Mouse (Mus musculus) MN1 (cell line): ENCODE data around the gene Sec24c.

ENCODE experiments used
- DNase-seq: peaks from one replicate; pipeline ENCODE4 v3.0.0-alpha.2; 2016; ENCODE audit warnings: low spot score

Gene Sec24c

DNA sequence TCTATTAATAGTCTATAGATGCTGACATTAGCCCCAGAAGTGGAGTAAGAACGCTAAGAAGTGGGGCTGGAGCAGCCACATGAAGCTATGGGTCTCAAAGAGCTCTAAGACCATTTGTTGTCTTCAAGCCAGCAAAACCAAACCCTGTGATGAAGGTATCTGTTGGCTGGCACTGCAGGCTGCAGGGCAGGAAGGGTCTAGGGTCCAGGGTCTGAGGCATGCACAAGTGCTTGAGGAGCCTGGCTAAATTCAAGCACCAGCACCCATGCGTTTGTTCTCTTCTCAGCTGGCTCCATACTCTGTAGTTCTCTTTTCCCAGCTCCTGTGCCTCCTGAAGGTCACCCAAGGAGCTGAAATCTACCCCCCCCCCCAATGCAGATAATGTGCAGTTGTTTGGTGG, 60.9 kb downstream of the Sec24c start:
- no peak for DNase-seq

DNA sequence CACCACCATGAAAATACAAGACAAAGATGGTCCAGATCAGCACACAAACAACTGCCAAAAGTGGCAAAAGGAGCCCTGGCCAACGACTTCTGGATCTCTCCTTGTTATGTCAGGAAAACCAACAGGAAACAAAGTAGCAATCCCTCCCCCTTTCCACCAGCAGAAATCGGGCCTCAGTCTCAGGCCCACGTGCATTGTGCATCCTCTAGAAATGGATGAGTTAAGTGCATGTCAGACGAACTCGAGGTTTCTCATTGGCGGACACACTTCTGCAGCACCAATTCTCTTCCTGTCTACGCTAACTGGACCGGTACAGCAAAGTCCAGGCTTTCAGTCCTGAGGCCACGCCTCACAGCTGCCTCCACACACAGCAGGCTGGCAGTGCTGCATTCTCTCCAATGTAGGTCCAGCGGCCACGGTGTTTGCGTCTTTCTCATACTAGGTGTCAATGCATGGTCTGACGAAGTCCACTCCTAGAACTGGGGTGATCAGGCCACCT, 61.8 kb downstream of the Sec24c start:
- DNase-seq, result no peak

DNA sequence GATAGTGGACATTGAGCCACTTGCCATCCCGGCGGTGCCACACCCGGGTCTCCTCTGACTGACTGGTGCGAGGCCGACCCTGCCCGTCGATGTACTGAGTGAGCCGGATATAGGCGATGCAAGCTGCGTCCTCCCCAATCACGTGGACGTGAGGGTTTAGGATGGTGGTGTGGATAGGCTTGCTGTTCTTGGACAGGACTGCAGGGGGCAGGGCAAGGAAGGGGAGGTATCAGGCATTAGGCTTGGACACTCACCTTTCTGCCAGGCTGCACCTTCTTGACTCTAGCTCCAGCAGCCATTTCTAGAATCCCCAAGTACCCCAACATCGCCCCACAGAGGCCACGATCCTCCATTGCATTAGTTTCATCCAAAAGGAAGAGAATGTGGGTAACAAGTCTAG, 63.2 kb downstream of the Sec24c start:
- peak; percentile 44 for DNase-seq

DNA sequence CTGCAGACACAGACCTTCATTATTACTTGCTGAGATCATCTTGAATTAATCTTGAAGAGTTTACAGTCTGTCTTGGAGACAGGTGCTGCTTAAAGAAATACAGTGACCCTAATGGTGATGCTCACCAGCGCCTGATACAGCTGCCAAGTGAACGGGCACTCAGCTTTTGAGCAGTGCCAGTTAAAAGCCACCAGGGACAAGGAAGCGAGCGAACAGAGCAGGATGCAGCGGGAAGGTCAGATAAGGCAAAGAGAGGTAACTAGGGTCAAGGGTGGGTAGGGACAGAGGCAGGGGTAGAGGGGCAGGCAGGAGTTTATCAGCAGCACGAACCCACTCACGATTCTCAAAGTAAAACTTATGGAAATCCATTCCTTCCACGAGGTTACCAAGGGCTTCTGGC, 64.4 kb downstream of the Sec24c start:
- DNase-seq, result peak; percentile 39

DNA sequence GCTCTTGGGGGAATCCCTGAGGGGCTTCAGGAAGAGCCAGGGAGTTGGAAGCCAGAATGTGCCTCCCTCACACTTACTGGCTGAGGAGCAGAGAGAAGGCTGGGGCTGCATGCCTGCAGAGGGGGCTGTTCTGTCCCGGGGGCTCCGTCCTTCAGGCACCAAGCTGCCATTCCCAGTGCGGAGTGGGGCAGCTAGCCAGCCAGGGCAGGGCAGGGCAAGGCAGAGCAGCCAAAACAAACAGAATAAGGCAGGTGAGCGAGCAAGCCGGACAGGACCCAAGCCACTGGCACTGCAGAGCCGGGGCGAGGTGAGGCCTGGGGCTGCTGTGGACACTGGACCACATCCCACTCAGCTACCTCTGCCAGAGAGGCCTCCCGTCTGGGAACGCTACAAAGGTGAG, 67.2 kb downstream of the Sec24c start:
- no peak for DNase-seq

DNA sequence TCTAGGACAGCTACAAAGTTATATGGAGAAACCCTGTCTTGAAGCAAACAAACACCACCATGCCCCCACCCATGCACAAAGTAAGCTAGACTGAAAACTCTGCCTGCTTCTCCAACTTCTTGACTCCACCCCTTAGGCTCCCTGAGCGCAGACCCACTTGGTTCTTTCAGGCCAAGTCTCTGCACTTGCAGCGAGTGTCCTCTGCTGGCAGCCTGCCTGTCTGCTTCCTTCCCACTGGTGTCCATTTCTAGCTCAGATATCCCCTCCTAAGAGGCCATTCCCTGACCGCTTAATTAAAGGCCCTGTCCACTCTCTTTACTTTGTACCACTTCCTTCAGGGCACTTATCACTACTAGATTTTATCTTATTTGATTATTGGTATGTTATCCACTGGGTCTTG, 69.5 kb downstream of the Sec24c start:
- DNase-seq, result no peak
